Mouse (Mus musculus): ENCODE measurements around the gene Vps53. TPM values are rescaled to one million over a fixed set of nuclear protein-coding genes. Genes with fewer than 3 reads are reported as not detected.
"Not testable (repeated sequence)": the region's sequence is repeated elsewhere in the genome, so short reads cannot be mapped to it uniquely, and the experiment has no call there.

Gene Vps53
- total and polyA plus RNA-seq, 2 experiments from 2014 or later, result 40.3 to 63.5 TPM

GRCm38 (mm10) chr11:76216049-76216540 is 36.6 kb upstream of the Vps53 start:
- Histone ChIP-seq H3K4me3 (ENCODE audit: low read depth, low read length) (no peak overlapping the region), H3K4me2 (ENCODE audit: low read depth, low read length, poor library complexity, severe bottlenecking) (no peak overlapping the region), H3K9me3 (ENCODE audit: low read length) (no peaks in the 10 kb centered on the region), H3K9ac (replicated peaks; ENCODE audit: low read length, poor library complexity, severe bottlenecking) (no peak overlapping the region), H3K27me3 (ENCODE audit: insufficient read depth, low read length) (no peaks in the 10 kb centered on the region), H3K27ac (ENCODE audit: low read depth, low read length) (no peak overlapping the region), H3K4me1 (ENCODE audit: insufficient read depth, low read length) (no peaks in the 10 kb centered on the region), H3K36me3 (ENCODE audit: insufficient read depth, low read length) (peaks cover 10% of the 10 kb centered on the region; the same call in 1 of the 2 replicates)
- ATAC-seq (ENCODE audit: low FRiP score), result no peak
- no peak for DNase-seq (ENCODE audit: low spot score)
- 96% methylated on average over 5 of the region's 5 CpGs for WGBS
- TF ChIP-seq CTCF (IDR thresholded peaks at IDR 0.05), result no peak

GRCm38 (mm10) chr11:76215011-76215410 is 35.6 kb upstream of the Vps53 start:
- H3K4me2 ChIP-seq (ENCODE audit: low read depth, low read length, poor library complexity, severe bottlenecking), result no peak overlapping the region
- ATAC-seq (ENCODE audit: low FRiP score), result no peak

GRCm38 (mm10) chr11:76213841-76214240 is 34.4 kb upstream of the Vps53 start:
- ATAC-seq (ENCODE audit: low FRiP score) (no peak), DNase-seq (ENCODE audit: low spot score) (no peak)
- no peak overlapping the region for H3K9ac ChIP-seq (replicated peaks; ENCODE audit: low read length, poor library complexity, severe bottlenecking)
- H3K4me2 ChIP-seq (ENCODE audit: low read depth, low read length, poor library complexity, severe bottlenecking), result no peak overlapping the region
- WGBS, result 15% methylated on average over 5 of the region's 5 CpGs
- no peak overlapping the region for H3K27ac ChIP-seq (ENCODE audit: low read depth, low read length)
- no peaks in the 10 kb centered on the region for H3K27me3 ChIP-seq (ENCODE audit: insufficient read depth, low read length)
- no peak overlapping the region for H3K4me3 ChIP-seq (ENCODE audit: low read depth, low read length)
- peaks cover 18% of the 10 kb centered on the region for H3K36me3 ChIP-seq (ENCODE audit: insufficient read depth, low read length)
- no peaks in the 10 kb centered on the region for H3K9me3 ChIP-seq (ENCODE audit: low read length)
- TF ChIP-seq CTCF (IDR thresholded peaks at IDR 0.05), result no peak
- no peaks in the 10 kb centered on the region for H3K4me1 ChIP-seq (ENCODE audit: insufficient read depth, low read length)

More at GRCm38 (mm10) chr11:76215011-76215410, 35.6 kb upstream of the Vps53 start:
- H3K27ac ChIP-seq (ENCODE audit: low read depth, low read length), result no peak overlapping the region
- no peak for TF ChIP-seq CTCF (IDR thresholded peaks at IDR 0.05)
- H3K4me3 ChIP-seq (ENCODE audit: low read depth, low read length), result no peak overlapping the region
- no peaks in the 10 kb centered on the region for H3K27me3 ChIP-seq (ENCODE audit: insufficient read depth, low read length)
- no peaks in the 10 kb centered on the region for H3K4me1 ChIP-seq (ENCODE audit: insufficient read depth, low read length)
- H3K9me3 ChIP-seq (ENCODE audit: low read length), result no peaks in the 10 kb centered on the region
- no peak for DNase-seq (ENCODE audit: low spot score)
- no peak overlapping the region for H3K9ac ChIP-seq (replicated peaks; ENCODE audit: low read length, poor library complexity, severe bottlenecking)
- H3K36me3 ChIP-seq (ENCODE audit: insufficient read depth, low read length), result peaks cover 10% of the 10 kb centered on the region; the same call in 1 of the 2 replicates
- WGBS, result 87% methylated on average over 2 of the region's 2 CpGs

- not testable (repeated sequence) for H3K4me1 ChIP-seq (ENCODE audit: insufficient read depth, low read length); DNase-seq (ENCODE audit: low spot score); ATAC-seq (ENCODE audit: low FRiP score); H3K27me3 ChIP-seq (ENCODE audit: insufficient read depth, low read length); H3K9me3 ChIP-seq (ENCODE audit: low read length); H3K9ac ChIP-seq (replicated peaks; ENCODE audit: low read length, poor library complexity, severe bottlenecking); H3K4me3 ChIP-seq (ENCODE audit: low read depth, low read length); H3K27ac ChIP-seq (ENCODE audit: low read depth, low read length); H3K4me2 ChIP-seq (ENCODE audit: low read depth, low read length, poor library complexity, severe bottlenecking)
- H3K36me3 ChIP-seq (ENCODE audit: insufficient read depth, low read length), result peaks cover 40% of the 10 kb centered on the region
- 97% methylated on average over 2 of the region's 6 CpGs for WGBS
Measured at GRCm38 (mm10) chr11:76211595-76211994, 32.1 kb upstream of the Vps53 start.

- Histone ChIP-seq H3K9me3 (ENCODE audit: low read length) (no peaks in the 10 kb centered on the region), H3K36me3 (ENCODE audit: insufficient read depth, low read length) (peaks cover 44% of the 10 kb centered on the region), H3K4me2 (ENCODE audit: low read depth, low read length, poor library complexity, severe bottlenecking) (no peak overlapping the region), H3K27me3 (ENCODE audit: insufficient read depth, low read length) (no peaks in the 10 kb centered on the region), H3K9ac (replicated peaks; ENCODE audit: low read length, poor library complexity, severe bottlenecking) (no peak overlapping the region), H3K4me1 (ENCODE audit: insufficient read depth, low read length) (no peaks in the 10 kb centered on the region), H3K4me3 (ENCODE audit: low read depth, low read length) (no peak overlapping the region), H3K27ac (ENCODE audit: low read depth, low read length) (no peak overlapping the region)
- ATAC-seq (ENCODE audit: low FRiP score) (no peak), DNase-seq (ENCODE audit: low spot score) (no peak)
- WGBS, result 91% methylated on average over 13 of the region's 13 CpGs
- TF ChIP-seq CTCF (IDR thresholded peaks at IDR 0.05), result no peak
Measured at GRCm38 (mm10) chr11:76210228-76210985, 31.0 kb upstream of the Vps53 start.

GRCm38 (mm10) chr11:76206793-76207192 is 27.3 kb upstream of the Vps53 start:
- no peak for TF ChIP-seq CTCF (IDR thresholded peaks at IDR 0.05)
- H3K9me3 ChIP-seq (ENCODE audit: low read length), result no peaks in the 10 kb centered on the region
- no peaks in the 10 kb centered on the region; the same call in 1 of the 2 replicates for H3K4me1 ChIP-seq (ENCODE audit: insufficient read depth, low read length)
- no peak overlapping the region for H3K4me3 ChIP-seq (ENCODE audit: low read depth, low read length)
- H3K27me3 ChIP-seq (ENCODE audit: insufficient read depth, low read length), result no peaks in the 10 kb centered on the region
- H3K36me3 ChIP-seq (ENCODE audit: insufficient read depth, low read length), result peaks cover 42% of the 10 kb centered on the region
- 86% methylated on average over 5 of the region's 5 CpGs for WGBS
- no peak overlapping the region for H3K9ac ChIP-seq (replicated peaks; ENCODE audit: low read length, poor library complexity, severe bottlenecking)
- no peak overlapping the region for H3K27ac ChIP-seq (ENCODE audit: low read depth, low read length)
- ATAC-seq (ENCODE audit: low FRiP score) (no peak), DNase-seq (ENCODE audit: low spot score) (no peak)
- no peak overlapping the region for H3K4me2 ChIP-seq (ENCODE audit: low read depth, low read length, poor library complexity, severe bottlenecking)
